Mouse (Mus musculus) mouse embryonic stem cell (cell line): ENCODE measurements around the gene Ifnab.

Source experiments
- in situ Hi-C, 2 experiments: fragments of 300-500 bp; cut with MboI; formaldehyde crosslinking; loops; 1 replicate in 1 of 2; 3 replicates in 1 of 2; pipeline ENCODE4 v1.14.3; 2019 to 2020; ENCODE audit warnings: low sequenced_read_pairs in 2 of 2, low pct_unique_long_range_greater_than_20kb in 1 of 2, mixed read lengths in 1 of 2; ENCODE audit not compliant: unreplicated experiment in 1 of 2

The Ifnab gene

DNA sequence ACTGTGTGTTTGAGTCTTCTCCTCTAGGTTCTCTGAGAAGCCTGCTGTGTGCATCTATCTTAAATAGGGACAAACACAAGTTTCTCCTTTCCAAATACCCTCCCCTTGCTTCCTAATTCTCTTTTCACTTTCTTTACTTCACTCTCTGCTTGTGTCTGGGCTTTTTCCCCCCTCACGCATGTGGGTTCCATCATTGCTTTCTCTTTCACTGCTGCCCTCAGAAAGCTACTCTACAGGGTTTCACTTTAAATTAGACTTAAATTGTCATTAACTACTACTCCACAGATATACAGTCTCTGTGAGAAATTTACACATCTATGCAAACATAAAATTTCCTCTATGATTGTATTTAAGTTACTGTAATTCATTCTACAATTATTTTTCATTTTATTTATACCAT lies 7.3 kb downstream of the Ifnab start, which contains the start of gene Ifna2:
Gene Ifna2, minus strand, starts transcription at position 101 of the 400 bp plus-strand sequence.
- in situ Hi-C loops, result loop anchor here in 1 of 2 experiments (10.0 kb wide), 1 partner anchor 131 kb away; the partner anchor contains the start of genes Ifna11 and Ifna7

- in situ Hi-C loops, result loop anchor here in 1 of 2 experiments (10.0 kb wide), 1 partner anchor 133 kb away; the partner anchor contains the start of genes Ifna11 and Ifna7
Measured at GRCm38 (mm10) chr4:88681353-88681752, 9.8 kb downstream of the Ifnab start.

DNA sequence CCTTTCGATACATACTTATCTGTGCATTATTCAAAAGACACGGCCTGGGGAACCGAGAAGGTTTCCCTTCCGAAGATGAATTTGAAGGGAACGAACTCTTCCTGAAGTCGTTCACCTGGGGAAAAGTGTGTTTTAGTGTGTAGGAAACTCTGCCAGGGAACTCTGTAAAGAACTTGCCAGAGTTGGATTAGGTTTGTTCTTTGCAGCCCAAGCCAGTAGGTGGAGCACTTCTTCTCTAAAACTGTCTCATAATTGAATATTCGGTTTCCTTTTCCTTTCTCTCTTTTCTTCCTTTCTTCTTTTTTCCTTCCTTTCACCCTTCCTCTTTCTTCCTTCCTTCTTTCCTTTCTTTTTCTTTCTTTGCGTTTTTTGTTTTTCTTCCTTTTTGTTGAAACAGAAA lies 10.8 kb downstream of the Ifnab start:
- in situ Hi-C loops, result loop anchor here in 1 of 2 experiments (10.0 kb wide), 1 partner anchor 134 kb away; the partner anchor contains the start of genes Ifna11 and Ifna7

DNA sequence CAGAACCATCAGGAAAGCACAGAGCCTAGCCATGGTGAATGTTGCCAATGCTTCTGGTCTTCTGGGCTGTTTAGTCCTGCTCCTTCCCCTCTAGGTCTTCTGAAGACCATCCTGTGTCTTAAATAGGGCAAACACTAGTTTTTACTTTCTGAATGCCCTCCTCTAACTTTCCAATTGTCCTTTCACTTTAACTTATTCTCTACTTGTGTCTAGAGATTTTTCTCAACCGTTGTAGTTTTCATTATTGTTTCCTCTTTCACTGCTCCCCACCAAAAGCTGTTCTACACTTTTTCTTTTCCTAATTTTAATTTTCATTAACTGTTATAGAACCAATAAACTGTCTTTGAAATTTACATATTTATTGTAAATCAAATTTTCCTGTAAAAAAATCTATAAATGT lies 14.3 kb downstream of the Ifnab start, which contains the start of gene Ifna16:
Gene Ifna16, minus strand, starts transcription at position 101 of the 400 bp plus-strand sequence.
- in situ Hi-C loops, result no loop called here

DNA sequence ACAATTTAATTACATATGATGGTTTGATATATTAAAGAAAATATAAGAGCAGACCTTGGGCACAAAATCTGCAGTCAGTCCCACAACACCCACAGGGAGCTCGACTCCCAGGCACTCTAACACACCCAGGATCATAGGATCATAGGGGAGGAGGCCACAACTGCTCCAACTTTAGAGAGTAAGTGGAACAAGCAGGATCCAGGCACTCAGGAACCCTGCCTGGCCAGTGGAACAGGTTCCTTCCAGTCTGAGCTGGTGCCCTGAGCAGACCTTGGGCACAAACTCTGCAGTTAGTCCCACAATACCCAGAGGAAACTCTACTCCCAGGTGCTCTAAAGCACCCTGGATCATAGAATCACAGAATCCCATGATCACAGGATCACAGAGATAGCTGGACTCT lies 35.7 kb downstream of the Ifnab start:
- in situ Hi-C loops, result no loop called here

DNA sequence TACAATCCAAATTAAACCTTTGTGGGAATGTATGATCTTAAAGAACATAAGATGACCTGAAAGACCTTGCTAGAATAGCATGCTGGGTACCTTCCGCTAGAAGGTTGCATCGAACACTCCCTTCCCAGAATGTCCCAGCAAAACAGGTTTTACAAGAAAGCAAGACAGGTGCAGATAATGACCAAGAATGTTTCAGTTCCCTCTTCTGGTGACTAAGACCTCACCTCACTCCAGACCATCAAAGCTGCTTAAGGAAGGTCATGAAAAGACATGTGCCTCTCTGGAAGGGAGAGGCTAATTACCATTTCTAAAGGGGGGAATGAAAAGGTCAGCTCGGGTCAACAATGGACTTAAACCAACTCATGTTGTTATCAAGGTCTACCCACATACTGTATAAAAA lies 37.5 kb downstream of the Ifnab start:
- in situ Hi-C loops, result no loop called here

DNA sequence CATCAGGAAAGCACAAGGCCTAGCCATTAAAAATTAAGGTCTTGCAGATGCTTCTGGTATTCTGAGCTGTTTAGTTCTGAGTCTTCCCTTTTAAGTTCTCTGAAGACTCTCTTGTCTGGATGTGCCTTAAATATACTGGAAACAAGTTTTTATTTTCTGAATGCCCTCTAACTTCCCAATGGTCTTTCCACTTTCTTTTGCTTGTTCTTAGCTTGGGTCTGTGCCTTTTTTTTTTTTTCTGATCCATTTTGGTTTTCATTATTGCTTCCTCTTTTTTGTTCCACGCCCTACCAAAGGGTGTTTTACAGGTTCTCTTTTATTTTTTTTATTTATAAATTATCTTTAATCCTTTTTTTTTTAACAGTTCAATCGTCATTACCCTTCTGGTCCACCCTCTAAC lies 46.8 kb downstream of the Ifnab start, which contains the start of gene Ifna13:
Gene Ifna13, minus strand, starts transcription at position 101 of the 400 bp plus-strand sequence.
- in situ Hi-C loops, result no loop called here

DNA sequence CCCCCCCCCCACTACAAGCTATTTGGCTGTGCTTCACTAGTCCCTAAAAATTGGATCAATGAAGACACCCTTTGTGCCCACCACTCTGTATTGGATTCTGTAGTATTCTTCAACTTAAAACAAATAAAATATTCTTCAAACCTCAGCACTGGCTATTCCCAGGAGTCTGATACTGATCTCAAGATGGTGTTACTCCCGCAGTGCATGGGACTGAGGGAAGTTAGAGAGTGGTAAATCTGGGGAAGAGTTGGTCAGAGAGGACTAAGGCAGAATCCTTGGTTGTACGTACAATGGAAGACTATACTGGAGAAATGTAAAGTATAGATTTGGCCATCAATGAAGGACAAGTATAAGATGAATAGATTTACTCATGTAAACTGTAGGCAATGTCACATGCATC lies 48.6 kb downstream of the Ifnab start:
- in situ Hi-C loops, result no loop called here

DNA sequence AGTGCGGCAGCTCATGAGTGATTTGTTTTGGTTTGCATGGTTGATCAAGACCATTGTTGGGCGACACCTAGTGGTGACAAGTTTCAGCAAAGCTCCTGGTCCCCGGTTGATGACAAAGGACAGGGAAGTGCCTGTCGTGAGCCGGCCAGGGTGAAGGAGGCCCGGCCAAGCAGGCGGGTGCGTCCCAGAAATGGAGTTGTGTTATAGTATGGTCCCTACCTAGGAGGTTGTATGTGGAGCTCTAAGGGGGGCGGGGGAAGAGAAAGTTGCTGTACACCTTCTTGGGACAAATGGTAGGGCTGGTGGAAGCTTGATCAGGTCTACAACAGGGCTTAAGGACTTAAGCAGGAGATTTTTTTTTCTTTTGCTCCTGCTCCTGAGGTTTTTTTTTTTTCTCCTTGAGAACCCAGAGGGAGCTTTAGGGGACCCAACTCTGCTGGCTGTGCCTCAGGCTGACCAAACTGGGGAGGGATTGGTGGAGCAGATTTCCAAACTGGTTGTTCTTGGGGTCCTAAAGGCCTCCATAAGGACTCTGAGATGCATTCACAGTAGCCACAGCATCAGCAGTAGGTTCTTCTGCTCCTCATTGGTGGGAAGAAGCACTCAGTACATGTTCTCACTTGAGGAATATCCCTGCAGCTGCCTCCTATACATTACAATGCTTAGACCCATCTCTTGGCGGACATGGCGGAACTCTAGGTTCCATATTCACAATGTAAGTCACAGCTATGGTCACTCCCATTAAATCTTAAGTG lies 49.9 kb downstream of the Ifnab start:
- in situ Hi-C loops, result no loop called here

DNA sequence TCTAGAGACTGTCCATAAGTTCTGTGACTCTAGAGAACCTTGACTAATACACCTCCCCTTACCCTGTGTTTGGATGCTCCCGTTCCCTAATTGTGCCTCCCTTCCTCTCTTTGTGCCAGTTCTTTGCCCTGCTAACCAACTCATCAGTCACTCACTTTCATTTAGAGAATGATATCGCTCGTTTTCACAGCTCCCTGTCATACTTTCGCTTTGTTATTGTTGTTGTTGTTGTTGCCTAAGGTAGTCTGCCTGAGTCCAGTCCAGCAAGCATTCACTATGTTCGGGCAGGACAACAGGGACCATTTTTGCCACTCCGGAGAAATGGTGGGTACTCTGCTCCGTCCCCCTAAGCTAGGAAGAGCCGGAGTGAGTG lies 50.5 kb downstream of the Ifnab start:
- in situ Hi-C loops, result no loop called here
